Mouse (Mus musculus): Measurements from ENCODE around the gene Lrrc8b.

Gene Lrrc8b

DNA sequence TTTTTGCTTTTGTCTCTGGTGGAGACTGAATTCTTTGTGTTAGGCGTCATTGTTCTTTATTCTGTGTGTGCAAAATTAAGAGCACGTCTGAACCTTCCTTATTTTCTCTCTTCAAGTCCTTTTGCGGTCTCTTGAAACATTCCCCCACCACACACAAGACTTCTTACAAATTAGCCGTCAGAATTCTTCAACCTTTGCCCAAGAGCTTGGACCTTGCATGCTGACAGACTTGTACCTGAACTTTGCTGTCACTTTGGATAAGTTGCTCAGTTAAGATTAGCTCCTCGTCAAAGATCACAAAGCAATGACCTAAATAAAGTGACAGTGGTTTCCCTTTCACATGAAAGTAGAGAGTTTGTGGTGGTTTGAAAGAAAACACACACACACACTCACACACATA lies 3.3 kb downstream of the Lrrc8b start:
- DNase-seq (ENCODE audit: low spot score in 2 of 2), result no peak

DNA sequence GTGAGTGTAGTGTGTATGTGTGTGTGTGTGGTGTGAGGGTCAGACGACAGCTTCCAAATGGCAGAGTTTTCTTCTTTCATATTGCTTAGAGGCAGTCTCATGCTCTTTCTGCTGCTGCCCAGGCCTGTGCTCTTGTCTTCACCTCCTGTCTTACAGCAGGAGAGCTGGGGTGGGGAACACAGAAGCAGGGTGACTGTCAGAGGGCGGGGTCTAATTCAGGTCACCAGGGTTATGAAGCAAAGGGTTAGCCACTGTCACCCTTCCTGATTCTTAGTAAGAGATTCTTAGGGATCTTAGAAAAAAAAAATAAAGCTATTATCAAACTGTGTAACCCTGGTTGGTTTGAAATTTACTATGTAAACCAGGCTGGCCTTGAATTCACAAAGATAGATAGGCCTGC lies 10.0 kb downstream of the Lrrc8b start:
- DNase-seq (ENCODE audit: low spot score in 2 of 2), result no peak

DNA sequence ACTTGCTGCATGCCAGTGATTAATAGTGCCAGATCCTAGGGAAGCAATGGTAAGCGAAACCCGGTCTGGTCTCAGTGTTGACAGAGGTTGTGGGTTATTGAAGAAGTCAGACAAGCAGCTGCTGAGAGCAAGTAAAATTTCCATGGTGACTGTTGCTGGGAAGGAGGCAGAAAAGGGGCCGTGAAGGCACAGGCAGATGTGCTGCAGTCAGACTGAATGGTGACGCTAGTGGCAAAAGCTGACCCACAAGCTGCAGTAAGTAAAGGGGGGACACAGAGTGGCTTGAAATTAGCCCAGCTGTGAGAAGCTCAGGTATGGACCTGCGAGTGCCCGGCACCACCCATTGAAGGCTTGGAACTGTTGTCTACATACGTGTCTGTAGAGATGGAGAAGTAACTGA lies 11.8 kb downstream of the Lrrc8b start:
- DNase-seq (ENCODE audit: low spot score in 2 of 2), result no peak

DNA sequence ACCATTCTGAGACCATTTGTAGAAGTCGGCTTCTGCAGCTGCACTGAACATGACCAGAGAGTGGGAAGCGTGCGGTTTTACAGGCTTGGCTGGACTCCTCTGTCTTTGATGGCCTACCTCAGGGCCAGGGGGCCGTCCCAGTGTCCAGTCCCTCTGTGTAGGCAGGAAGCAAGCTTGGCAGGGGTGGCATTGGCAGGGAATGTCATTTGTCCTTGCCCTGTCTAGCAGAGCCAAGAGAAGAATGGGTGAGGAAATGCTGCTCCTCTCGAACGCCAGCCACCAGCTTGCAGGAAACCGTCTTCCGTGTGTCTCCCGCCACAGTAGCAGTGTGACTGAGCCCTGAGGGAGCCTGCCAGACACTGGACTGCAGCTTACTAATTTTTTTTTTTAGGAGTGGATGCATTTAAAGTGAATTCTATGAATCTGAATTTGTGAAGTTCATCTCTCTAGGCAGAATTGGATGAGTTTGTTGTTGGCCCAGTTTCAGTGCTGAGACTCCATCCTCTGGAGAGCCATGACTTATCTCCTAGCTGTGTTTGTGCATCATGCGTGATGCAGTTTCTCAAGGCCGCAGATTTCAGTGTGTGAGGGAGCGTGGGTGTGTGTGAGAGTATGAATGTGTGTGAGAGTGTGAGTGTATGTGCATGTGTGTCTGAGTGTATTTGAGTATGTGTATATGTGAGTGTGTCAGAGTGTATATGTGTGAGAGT lies 12.8 kb downstream of the Lrrc8b start:
- DNase-seq (ENCODE audit: low spot score in 2 of 2), result no peak

DNA sequence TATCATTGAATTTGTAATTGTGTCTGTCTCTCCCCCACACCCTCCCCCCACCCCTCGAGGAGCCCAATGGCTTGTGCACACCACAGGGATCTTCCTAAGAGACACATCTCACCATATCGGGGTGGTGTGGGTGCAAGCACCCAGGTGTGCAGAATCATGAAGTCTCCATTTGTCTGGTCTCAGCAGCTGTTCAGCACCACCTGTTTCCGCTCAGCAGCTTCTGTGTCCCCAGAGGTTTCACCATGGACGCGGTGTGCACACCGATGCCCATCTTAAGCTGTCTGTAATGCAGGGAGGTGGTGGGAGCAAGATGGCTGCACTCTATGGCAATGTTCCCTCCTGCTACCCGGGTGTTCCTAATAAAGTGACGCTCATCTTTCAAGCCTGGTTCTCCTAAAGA lies 14.6 kb downstream of the Lrrc8b start:
- no peak for DNase-seq (ENCODE audit: low spot score in 2 of 2)

DNA sequence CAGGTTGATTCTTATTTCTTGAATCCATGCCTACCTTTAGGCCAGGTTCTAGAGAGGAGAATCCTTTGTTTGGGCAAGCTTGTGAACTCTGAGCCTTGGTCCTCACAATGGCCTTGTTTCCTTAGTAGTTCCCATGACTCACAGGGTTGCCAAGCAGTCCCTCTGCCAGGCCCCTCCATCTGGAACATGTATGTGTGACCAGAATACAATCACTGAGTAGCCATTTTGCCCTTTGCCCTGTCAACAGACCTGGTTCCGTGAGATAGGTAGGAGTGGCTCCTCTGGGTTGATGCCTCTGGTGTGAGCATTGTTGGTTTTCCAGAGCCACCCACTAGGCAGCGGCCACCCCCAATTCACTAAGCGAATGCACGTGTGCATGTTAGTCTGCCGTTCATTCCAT lies 24.0 kb downstream of the Lrrc8b start:
- peak in 1 of 2 experiments; percentile 1 for DNase-seq (ENCODE audit: low spot score in 2 of 2)

DNA sequence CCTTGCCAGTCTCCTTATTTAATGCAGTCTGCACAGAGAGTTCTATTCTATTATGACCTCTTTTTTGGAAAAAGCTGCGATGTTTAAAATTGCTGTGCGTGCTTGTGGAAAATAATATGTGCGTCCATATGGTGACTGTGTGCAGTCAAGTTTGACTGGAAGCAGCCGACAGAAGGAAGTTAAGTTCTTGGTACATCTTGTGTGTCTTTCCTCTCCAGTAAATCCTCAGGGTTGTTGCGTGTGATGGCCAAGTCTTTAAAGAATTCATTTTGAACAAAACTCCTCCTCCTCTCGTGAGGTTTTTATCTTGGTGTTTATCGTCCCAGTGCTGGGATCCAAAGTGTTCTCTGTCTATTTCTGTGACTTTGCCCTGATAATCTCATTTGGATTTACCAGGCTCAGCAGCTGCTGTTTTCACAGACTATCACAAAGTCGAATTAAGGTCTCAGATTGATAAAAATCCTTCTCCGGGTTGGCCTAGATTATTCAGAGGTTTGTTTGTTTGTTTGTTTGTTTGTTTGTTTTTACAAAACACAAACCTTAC lies 25.5 kb downstream of the Lrrc8b start:
- DNase-seq (ENCODE audit: low spot score in 2 of 2), result peak in 1 of 2 experiments; percentile 13

DNA sequence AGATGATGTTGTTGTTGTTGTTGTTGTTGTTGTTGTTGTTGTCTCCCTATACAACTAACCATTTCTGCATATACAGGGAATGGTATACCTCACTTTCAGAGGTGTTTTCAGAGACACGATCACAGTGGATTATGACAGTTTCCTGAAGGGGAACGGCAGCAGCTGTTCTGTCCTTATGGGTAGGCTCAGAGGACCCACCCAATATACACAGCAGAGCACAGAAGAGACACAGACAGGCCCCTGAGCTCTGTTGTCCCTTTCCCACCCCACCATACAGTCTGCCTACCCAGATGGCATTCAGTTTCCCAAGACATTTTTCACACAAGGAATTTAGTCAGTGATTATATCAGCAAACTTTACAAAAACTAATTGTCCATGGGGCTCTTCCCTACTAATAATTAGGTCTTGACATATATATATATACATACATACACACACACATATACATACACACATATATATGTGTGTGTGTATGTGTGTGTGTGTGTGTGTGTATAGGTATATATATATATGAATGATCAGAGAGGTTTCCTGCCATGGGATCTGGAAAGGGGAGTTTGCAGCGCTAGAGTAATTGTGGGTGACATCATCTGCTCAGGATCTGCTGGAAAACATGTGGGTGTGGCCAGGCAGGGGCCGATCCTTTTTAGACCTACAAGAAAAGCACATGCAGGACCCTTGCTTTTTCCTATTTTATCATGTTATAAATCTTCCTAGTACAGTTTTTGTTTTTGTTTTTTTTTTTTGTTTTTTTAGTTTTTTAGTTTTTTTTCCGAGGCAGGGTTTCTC lies 26.8 kb downstream of the Lrrc8b start:
- peak in 1 of 2 experiments; percentile 2 for DNase-seq (ENCODE audit: low spot score in 2 of 2)

DNA sequence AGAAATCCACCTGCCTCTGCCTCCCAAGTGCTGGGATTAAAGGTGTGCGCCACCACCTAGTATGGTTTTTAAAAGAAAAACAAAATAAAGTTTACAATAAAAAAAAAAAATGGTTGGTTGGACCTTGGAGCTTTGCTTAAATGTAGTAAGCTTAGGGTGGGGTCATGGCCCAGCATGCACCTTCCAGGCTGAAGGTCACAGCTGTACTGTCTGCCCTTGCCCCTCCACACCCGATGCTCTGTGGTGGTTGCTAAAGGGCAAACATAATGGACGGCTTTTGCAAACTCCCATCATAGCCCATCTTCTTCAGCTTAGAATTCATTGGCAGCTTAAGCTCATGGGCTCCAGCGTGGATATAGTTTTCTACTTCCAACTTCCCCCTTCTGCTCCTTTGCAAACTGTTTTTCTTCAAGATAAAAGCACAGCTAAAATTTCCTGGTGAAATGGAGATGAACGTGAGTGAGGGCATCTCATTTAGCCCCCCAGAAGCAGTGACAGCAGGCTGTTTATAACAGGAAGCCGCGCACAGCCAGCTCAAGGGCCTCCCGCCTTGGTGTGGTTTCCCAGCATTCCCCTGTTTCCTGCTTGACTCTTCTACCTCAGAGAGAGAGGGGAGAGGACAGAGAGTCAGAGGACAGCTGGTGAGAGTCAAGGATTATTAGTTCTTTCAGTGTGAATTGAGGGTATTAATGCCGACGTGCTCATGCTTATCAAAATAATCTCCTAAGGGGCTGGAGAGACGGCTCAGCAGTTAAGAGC lies 27.7 kb downstream of the Lrrc8b start:
- peak in 1 of 2 experiments; percentile 1 for DNase-seq (ENCODE audit: low spot score in 2 of 2)

DNA sequence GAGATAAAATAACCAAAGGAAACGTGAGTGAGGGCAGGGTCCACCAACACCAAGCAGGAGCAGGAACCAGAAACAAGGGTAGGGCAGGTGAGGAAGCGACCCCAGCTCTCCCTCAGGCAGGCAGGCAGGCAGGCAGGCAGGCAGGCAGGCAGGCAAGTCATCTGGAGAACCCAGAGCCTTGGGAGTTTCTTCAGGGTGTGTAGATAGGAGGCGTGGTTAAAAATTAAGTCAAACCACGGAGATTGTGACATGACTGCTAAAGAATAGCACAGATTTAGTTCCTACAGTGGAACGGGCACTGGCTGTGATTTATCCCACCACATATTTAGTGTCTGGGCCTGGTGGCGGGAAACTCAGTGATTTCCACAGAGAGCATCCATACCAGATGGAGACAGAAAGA lies 30.1 kb downstream of the Lrrc8b start:
- DNase-seq (ENCODE audit: low spot score in 2 of 2), result no peak

DNA sequence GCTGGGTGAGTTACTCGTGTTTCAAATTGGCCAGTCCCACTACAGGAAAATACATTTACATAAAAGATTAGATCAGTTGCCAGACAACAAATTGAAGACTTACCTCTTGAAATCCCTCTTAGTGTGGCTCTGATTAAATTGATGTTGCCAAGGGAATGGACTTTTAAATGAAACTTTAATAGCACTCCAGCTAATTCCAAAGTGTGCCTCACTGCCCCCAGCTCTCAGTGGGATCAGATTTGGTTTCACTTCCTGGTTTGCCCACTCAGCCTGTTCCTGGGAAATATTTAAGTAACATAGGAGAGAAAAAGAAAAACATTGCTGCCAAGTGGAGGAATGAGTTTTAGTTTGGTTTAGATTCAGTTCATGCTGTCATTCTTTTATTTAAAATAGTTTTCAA lies 38.5 kb downstream of the Lrrc8b start:
- DNase-seq (ENCODE audit: low spot score in 2 of 2), result no peak

DNA sequence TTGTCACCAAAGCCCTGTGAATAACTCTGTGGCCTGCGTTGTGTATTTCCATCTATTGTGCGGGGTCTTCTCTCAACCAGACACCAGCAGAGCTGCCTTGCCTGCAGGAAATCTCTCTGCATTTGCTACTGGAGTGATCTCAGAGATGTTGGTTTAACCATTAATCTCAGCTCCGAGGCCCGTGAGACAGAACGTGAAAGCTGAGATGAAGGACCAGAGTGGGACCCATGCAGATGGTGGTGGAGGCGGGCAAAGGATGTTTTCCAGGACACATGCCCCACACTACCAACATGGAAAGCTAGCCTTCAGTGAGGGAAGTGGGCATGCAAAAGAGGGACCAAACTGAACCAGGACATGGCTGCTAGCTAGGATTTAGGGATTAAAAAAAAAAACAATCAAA lies 43.5 kb downstream of the Lrrc8b start:
- peak in 1 of 2 experiments; percentile 65 for DNase-seq (ENCODE audit: low spot score in 2 of 2)

DNA sequence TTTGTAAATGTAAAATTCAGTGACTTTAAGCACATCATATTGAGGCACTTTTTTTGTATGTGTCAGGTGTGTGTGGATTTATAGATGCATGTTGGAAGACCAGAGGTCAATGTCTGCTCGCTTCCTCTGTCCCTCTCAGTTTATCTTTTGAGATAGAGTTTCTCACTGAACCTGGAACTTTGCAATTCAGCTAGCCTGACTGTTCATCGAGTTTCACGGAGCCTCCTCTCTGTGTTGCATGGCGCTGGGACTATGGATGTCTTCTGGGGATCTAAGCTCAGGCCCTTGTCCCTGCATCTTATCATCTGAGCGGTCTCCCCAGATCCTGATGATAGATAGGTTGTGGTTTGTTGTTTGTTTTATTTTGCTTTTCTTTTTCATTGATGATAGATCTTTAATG lies 45.0 kb downstream of the Lrrc8b start:
- no peak for DNase-seq (ENCODE audit: low spot score in 2 of 2)

DNA sequence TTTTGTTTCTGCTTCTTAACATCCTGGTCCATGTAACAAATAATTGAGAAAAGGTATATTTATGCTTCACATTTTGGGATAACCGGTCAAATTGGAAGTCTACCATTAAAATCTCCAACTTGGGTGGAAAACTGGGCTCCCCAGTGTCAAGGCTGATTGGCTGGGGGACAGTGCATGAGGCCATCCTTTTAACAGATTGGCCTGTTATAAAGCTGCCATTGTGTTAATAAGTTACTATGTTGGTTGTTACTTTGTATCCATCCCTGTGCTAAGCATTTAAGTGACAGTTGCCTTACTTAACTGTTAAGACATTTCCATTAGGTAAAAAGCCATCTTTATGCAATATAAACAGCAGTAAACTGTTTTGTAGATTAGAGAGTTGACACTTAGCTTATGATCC lies 45.5 kb downstream of the Lrrc8b start:
- DNase-seq (ENCODE audit: low spot score in 2 of 2), result no peak

DNA sequence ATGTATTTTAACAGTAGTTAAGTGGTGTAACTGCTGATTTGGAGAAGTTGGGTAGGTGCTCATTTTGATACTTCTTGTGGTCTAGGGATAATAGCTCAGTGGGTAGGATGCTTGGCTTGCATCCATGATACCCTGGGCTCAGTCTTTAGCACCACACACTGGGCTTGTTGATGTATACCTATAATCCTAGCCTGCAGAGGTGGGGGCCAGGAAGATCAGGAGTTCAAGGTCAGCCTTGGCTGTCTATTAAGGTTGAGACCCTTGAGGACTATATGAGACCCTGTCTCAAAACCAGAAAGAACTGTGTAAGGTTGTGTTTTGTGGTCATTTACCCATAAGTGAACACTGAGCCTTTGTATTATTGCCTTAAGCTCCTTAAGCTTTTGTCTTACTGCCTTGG lies 49.1 kb downstream of the Lrrc8b start:
- no peak for DNase-seq (ENCODE audit: low spot score in 2 of 2)

DNA sequence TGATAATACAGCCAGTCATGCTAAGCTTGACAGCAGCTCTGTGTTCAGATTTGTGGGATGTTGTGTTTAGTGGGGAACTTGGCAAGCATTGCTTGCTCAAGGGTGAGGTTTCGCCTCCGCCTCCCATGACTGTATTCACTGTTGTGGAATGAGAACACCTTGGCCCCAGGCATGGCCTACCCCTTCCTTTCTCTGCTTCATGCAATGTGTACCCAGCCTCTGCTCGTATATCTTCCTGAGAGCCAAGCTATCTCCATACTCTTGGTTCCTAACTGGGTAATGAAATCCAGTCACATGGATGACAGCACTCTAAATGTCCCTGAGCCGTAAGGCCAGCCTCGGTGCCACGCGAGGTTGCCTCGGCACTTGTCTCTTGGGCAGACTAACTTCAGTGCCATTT lies 50.0 kb downstream of the Lrrc8b start:
- no peak for DNase-seq (ENCODE audit: low spot score in 2 of 2)

DNA sequence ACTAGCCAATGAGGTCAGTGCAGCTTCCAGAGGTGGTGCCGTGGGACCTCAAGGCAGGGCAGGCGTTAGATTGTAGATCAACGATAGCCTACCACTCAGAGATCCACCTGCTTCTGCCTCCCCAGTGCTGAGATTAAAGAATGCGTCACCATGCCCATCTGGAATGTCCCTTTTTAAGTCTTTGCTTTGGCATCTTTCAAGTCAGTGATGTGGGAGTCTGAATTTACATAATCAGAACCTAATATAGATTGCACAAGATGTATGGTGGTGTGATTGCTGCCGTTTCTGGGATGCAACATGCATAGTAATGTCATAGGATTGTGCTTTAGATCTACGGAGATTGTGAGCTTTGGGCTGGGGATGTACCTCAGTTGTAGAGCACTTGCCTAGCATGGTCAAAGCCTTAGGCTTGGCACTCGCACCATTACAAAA lies 50.9 kb downstream of the Lrrc8b start:
- DNase-seq (ENCODE audit: low spot score in 2 of 2), result peak; percentile 34 to 86

DNA sequence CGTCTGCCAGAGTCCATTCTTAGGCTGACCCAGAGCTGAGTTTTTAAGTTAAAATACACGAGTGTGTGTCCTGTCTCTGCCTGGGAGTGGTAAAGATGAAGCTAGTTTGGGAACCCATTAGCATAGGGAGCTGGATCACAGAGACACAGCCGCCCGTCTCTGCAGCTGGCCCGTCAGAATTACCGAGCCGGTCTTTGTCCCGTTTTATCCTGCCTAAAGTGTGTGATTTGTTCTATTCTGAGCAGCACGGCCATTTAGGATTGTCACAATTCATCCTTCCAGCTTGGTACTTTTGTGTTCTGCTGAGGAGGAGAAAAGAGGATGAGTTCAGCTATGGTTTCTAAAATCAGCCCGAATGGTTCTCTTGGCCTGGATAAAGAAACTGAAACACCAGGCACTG lies 51.7 kb downstream of the Lrrc8b start:
- DNase-seq (ENCODE audit: low spot score in 2 of 2), result peak in 1 of 2 experiments; percentile 78

DNA sequence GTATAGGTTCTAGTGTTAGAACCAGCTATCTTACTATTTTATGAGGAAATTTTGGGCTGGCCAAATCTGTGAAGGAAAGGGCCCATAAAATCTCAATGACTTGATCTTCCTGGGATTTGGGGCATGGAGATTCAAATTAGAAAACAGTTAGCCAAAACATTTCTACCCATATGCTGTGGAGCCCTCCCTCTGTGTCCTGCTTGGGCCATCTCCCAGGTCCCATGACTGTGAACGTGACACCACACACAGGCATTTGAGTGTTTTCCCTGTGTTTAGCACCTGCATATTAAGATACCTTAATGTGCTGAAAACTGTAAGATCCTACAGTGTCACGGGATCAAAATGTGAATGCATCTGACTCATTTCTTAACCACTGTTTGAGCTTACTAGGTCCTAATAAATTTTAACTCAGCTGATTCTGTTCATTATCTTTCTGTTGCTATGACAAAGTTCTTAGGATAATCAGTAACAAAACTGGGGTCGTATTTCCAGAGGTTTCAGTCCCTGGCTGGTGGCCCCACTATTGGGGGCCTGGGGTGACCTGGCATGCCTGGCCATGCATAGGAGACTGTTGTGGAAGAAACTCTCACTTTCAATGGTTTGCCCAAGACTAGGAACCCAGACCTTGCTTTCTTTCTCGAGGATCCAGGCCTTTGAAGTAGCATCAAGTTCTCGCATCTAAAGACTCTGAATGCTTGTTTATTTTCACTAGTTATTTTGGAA lies 57.6 kb downstream of the Lrrc8b start:
- no peak for DNase-seq (ENCODE audit: low spot score in 2 of 2)

DNA sequence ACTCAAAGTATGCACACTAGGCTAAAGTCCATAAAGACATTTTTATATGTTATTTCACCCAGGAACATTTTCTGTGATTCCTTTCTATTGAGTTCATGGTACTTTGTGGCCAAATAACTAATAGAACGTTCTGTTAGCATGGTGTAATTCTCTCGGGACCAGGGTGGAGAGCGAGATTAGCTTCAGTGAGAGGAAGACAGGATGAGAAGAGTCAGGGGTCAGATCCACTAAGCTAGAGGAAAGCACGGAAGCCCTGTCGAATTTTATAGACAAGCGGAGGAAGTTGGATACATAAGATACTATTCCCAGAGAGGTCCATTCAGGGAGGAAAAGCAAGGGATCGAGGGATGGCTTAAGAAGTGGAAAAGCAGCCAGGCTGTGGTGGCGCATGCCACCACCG lies 62.0 kb downstream of the Lrrc8b start:
- DNase-seq (ENCODE audit: low spot score in 2 of 2), result no peak

DNA sequence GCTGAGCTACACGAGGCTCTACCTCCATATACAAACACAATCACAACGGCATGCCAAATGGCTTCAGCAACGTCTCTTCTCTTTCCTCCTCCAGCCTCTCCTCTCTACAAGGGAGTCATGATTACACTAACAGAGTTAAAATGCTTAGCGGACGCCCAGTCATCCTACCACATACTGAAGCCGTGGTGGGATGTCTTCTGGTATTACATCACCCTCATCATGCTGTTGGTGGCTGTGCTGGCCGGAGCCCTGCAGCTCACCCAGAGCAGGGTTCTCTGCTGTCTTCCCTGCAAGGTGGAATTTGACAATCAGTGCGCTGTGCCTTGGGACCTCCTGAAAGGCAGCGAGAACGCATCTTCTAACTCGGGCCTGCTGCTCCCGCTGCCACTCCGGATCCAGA lies 64.1 kb downstream of the Lrrc8b start:
- DNase-seq (ENCODE audit: low spot score in 2 of 2), result no peak

DNA sequence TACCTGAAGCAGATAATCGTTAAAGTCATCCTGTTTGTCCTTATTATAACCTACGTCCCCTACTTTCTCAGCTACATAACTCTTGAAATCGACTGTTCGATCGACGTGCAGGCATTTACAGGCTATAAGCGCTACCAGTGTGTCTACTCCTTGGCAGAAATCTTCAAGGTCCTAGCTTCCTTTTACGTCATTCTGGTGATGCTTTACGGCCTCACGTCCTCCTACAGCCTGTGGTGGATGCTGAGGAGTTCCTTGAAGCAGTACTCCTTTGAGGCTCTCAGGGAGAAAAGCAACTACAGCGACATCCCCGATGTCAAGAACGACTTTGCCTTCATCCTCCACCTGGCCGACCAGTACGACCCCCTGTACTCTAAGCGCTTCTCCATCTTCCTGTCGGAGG lies 65.0 kb downstream of the Lrrc8b start:
- no peak for DNase-seq (ENCODE audit: low spot score in 2 of 2)
